In genomic region chr7:45015344-45015956, GRCm38 (mm10) we compare ENCODE assay signal across 8 mouse cellular contexts. TPM values are rescaled to one million over a fixed set of nuclear protein-coding genes. Genes with fewer than 3 reads are reported as not detected.
DNase-seq lines count a peak whose midpoint lies in the region; ATAC-seq and TF ChIP-seq lines count a peak whose summit lies in the region.

No protein-coding gene starts in this region.

- H3K4me3 ChIP-seq in heart, embryonic 12.5 days: peak overlapping the region; percentile 89
- H3K4me3 ChIP-seq in G1E (ENCODE audit: low read depth, low read length): peak overlapping the region; percentile 92
- H3K4me3 ChIP-seq in heart, postnatal 0 days (ENCODE audit: low read depth, low read length): peak overlapping the region; percentile 95

- no peak for TF ChIP-seq EP300 in heart, postnatal 0 days (IDR thresholded peaks at IDR 0.05; ENCODE audit: low read depth)

- H3K4me1 ChIP-seq in heart, embryonic 12.5 days (replicated peaks): peaks cover 37% of the 10 kb centered on the region
- H3K4me1 ChIP-seq in G1E (ENCODE audit: insufficient read depth, low read depth, low read length): peaks cover 62% of the 10 kb centered on the region
- peaks cover 9% of the 10 kb centered on the region for H3K4me1 ChIP-seq in heart, postnatal 0 days (ENCODE audit: control insufficient read depth, insufficient read depth)

- WGBS in heart, embryonic 12.5 days: under 1% methylated on average over 20 of the region's 20 CpGs
- WGBS in heart, postnatal 0 days: under 1% methylated on average over 16 of the region's 20 CpGs

- ATAC-seq in heart, embryonic 12.5 days (ENCODE audit: insufficient number of reproducible peaks, low FRiP score): no peak
- ATAC-seq in G1E (ENCODE audit: extremely low read depth, insufficient number of reproducible peaks, low FRiP score, poor library complexity, severe bottlenecking): no peak
- no peak for ATAC-seq in heart, postnatal 0 days (ENCODE audit: insufficient read depth, low read depth)

- peaks cover 31% of the 10 kb centered on the region for H3K36me3 ChIP-seq in heart, embryonic 12.5 days
- peaks cover 42% of the 10 kb centered on the region for H3K36me3 ChIP-seq in G1E (replicated peaks)
- H3K36me3 ChIP-seq in heart, postnatal 0 days (replicated peaks; ENCODE audit: control insufficient read depth, insufficient read depth, low read length): peaks cover 31% of the 10 kb centered on the region

- no peaks in the 10 kb centered on the region for H3K27me3 ChIP-seq in heart, embryonic 12.5 days (replicated peaks)
- H3K27me3 ChIP-seq in G1E (ENCODE audit: insufficient read depth, low read length): peaks cover 17% of the 10 kb centered on the region
- no peaks in the 10 kb centered on the region for H3K27me3 ChIP-seq in heart, postnatal 0 days (ENCODE audit: control insufficient read depth, insufficient read depth, low read length)

- intact Hi-C loops in heart, postnatal 36 days (cut with DNase I): loop anchor here (1.0 to 5.0 kb wide), 2 partner anchors 17 to 107 kb away; partner anchors contain the start of genes Bcl2l12 and Rps11

- no peaks in the 10 kb centered on the region for H3K9me3 ChIP-seq in heart, embryonic 12.5 days (replicated peaks)
- H3K9me3 ChIP-seq in G1E (replicated peaks): no peaks in the 10 kb centered on the region
- H3K9me3 ChIP-seq in heart, postnatal 0 days (replicated peaks; ENCODE audit: control insufficient read depth, low read length): no peaks in the 10 kb centered on the region

- H3K9ac ChIP-seq in heart, embryonic 12.5 days: peak overlapping the region; percentile 97
- H3K9ac ChIP-seq in heart, postnatal 0 days (replicated peaks; ENCODE audit: low read depth, low read length): peak overlapping the region; percentile 96

- peak overlapping the region; percentile 80 for H3K4me2 ChIP-seq in heart, embryonic 12.5 days
- peak overlapping the region; percentile 75 for H3K4me2 ChIP-seq in heart, postnatal 0 days (ENCODE audit: low read depth, low read length)

- TF ChIP-seq CTCF in G1E (IDR thresholded peaks at IDR 0.05; ENCODE audit: low read depth, low read length): no peak
- no peak for TF ChIP-seq CTCF in heart, postnatal 0 days (IDR thresholded peaks at IDR 0.05; ENCODE audit: low read depth)

- peak overlapping the region; percentile 88 for H3K27ac ChIP-seq in heart, embryonic 12.5 days (ENCODE audit: poor library complexity, severe bottlenecking)
- H3K27ac ChIP-seq in heart, postnatal 0 days (ENCODE audit: low read depth): peak overlapping the region; percentile 100

- no peak for DNase-seq in heart, postnatal 36 days
- DNase-seq in G1E (ENCODE audit: low spot score): no peak
- no peak for DNase-seq in heart, postnatal 0 days (ENCODE audit: low spot score)
- peak; percentile 15 for DNase-seq in lung, postnatal 14 days
- no peak for DNase-seq in urinary bladder, postnatal 36 days (ENCODE audit: low spot score in 2 of 2)
- DNase-seq in urinary bladder, postnatal 4 days (ENCODE audit: low spot score in 2 of 2): no peak
- no peak for DNase-seq in thymus, postnatal 10 days (ENCODE audit: low spot score in 2 of 2)

RNA-seq across cellular contexts. Expression of gene Scaf1, which starts 0.7 kb away (rescaled TPM):
- polyA plus RNA-seq in heart, embryonic 12.5 days (2016; fragmentation: Nextera tagmentation; extraction: Ambion mirVana): 37.0 and 41.2 TPM in 2 replicates
- 10 to 100 TPM; 48.0 to 48.1 TPM for total RNA-seq in heart, postnatal 36 days (2021)
- 66.0 and 111 TPM in 2 replicates for total RNA-seq in G1E (2014; fragmentation: Nextera tagmentation)
- 11.3 and 13.5 TPM in 2 replicates for total RNA-seq in G1E (2017)
- 203 and 244 TPM in 2 replicates for polyA plus RNA-seq in G1E (2012)
- 37.8 and 38.9 TPM in 2 replicates for total RNA-seq in heart, postnatal 0 days (2014; rRNA removed; ENCODE audit: low replicate concordance)
- 15.9 and 17.9 TPM in 2 replicates for polyA plus RNA-seq in heart, postnatal 0 days (2015; fragmentation: Nextera tagmentation; extraction: Ambion mirVana)

RNA-seq across cellular contexts. Expression of gene Rras, which starts 2.3 kb away (rescaled TPM):
- 79.3 and 79.4 TPM in 2 replicates for polyA plus RNA-seq in heart, embryonic 12.5 days (2016; fragmentation: Nextera tagmentation; extraction: Ambion mirVana)
- total RNA-seq in heart, postnatal 36 days (2021): 10 to 100 TPM; 45.1 to 53.3 TPM
- total RNA-seq in G1E (2014; fragmentation: Nextera tagmentation) (16.3 and 22.1 TPM in 2 replicates), G1E (2017) (3.1 and 3.2 TPM in 2 replicates)
- polyA plus RNA-seq in G1E (2012): 5.6 and 6.9 TPM in 2 replicates
- 38.4 and 62.0 TPM in 2 replicates for total RNA-seq in heart, postnatal 0 days (2014; rRNA removed; ENCODE audit: low replicate concordance)
- 85.7 and 90.0 TPM in 2 replicates for polyA plus RNA-seq in heart, postnatal 0 days (2015; fragmentation: Nextera tagmentation; extraction: Ambion mirVana)

RNA-seq across cellular contexts. Expression of gene Bcl2l12, which starts 16.9 kb away (rescaled TPM):
- polyA plus RNA-seq in heart, embryonic 12.5 days (2016; fragmentation: Nextera tagmentation; extraction: Ambion mirVana): 42.1 and 42.5 TPM in 2 replicates
- 10 to 100 TPM; 10.2 to 11.2 TPM for total RNA-seq in heart, postnatal 36 days (2021)
- total RNA-seq in G1E (2014; fragmentation: Nextera tagmentation): 11.1 and 13.9 TPM in 2 replicates
- total RNA-seq in G1E (2017): 15.6 and 20.4 TPM in 2 replicates
- 65.9 and 74.6 TPM in 2 replicates for polyA plus RNA-seq in G1E (2012)
- 20.3 and 22.0 TPM in 2 replicates for total RNA-seq in heart, postnatal 0 days (2014; rRNA removed; ENCODE audit: low replicate concordance)
- 25.5 and 27.5 TPM in 2 replicates for polyA plus RNA-seq in heart, postnatal 0 days (2015; fragmentation: Nextera tagmentation; extraction: Ambion mirVana)

RNA-seq across cellular contexts. Expression of gene Irf3, which starts 18.0 kb away (rescaled TPM):
- 59.5 and 60.8 TPM in 2 replicates for polyA plus RNA-seq in heart, embryonic 12.5 days (2016; fragmentation: Nextera tagmentation; extraction: Ambion mirVana)
- total RNA-seq in heart, postnatal 36 days (2021): 10 to 100 TPM; 27.3 to 31.7 TPM
- total RNA-seq in G1E (2014; fragmentation: Nextera tagmentation): 129 and 135 TPM in 2 replicates
- total RNA-seq in G1E (2017): 107 and 135 TPM in 2 replicates
- polyA plus RNA-seq in G1E (2012): 65.6 and 87.1 TPM in 2 replicates
- total RNA-seq in heart, postnatal 0 days (2014; rRNA removed; ENCODE audit: low replicate concordance): 31.7 and 61.1 TPM in 2 replicates
- polyA plus RNA-seq in heart, postnatal 0 days (2015; fragmentation: Nextera tagmentation; extraction: Ambion mirVana): 44.8 and 51.7 TPM in 2 replicates

RNA-seq across cellular contexts. Expression of gene Prmt1, which starts 29.1 kb away (rescaled TPM):
- polyA plus RNA-seq in heart, embryonic 12.5 days (2016; fragmentation: Nextera tagmentation; extraction: Ambion mirVana): 377 and 394 TPM in 2 replicates
- 100 to 1,000 TPM; 104 to 107 TPM for total RNA-seq in heart, postnatal 36 days (2021)
- 165 and 169 TPM in 2 replicates for total RNA-seq in G1E (2014; fragmentation: Nextera tagmentation)
- 97.2 and 113 TPM in 2 replicates for total RNA-seq in G1E (2017)
- polyA plus RNA-seq in G1E (2012): 89.5 and 105 TPM in 2 replicates
- total RNA-seq in heart, postnatal 0 days (2014; rRNA removed; ENCODE audit: low replicate concordance): 152 and 173 TPM in 2 replicates
- polyA plus RNA-seq in heart, postnatal 0 days (2015; fragmentation: Nextera tagmentation; extraction: Ambion mirVana): 271 and 300 TPM in 2 replicates
